Mouse (Mus musculus): ENCODE measurements at regions not wholly inside any gene's neighbourhood (a gene's known extent, or its start where the extent isn't known, plus 50 kb on each side); places are given as distances from the start of the nearest gene placed in this dataset.

DNA sequence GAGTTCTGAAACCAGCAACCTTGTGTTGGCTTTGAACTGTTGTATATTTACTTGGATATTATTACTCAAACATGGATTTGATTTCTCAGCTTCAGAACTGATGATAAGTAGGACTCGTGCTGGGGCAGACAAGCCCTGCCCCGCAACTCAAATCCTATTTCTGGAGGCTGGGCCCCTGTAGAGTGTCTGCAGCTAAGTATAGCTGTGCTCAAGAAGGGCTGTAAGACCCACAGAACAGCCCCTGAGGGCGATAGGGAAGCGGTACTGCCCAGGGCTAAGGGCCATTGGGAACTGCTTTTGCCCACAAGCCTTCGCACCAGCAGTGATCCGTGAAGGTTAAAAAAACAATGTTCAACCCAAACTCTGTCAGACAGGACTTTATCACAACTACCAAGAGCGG is 191.9 kb upstream of the Lpp start:
- TF ChIP-seq GATA1 (IDR thresholded peaks at IDR 0.05; ENCODE audit: borderline replicate concordance, low read length) (no peak), FLI1 (IDR thresholded peaks at IDR 0.05; ENCODE audit: low read length) (no peak)
